Mouse (Mus musculus) adrenal gland, adult (tissue): ENCODE measurements around the gene Lrrc8a.

Experiments used
- DNase-seq, 2 experiments: peaks; one replicate each; pipeline ENCODE4 v3.0.0; 2022 to 2023; ENCODE audit warnings: low spot score in 1 of 2; ENCODE audit not compliant: inconsistent age in 2 of 2

Gene Lrrc8a

GRCm38 (mm10) chr2:30261064-30261736, 23.7 kb downstream of the Lrrc8a start:
- peak in 1 of 2 experiments; percentile 41 for DNase-seq

DNA sequence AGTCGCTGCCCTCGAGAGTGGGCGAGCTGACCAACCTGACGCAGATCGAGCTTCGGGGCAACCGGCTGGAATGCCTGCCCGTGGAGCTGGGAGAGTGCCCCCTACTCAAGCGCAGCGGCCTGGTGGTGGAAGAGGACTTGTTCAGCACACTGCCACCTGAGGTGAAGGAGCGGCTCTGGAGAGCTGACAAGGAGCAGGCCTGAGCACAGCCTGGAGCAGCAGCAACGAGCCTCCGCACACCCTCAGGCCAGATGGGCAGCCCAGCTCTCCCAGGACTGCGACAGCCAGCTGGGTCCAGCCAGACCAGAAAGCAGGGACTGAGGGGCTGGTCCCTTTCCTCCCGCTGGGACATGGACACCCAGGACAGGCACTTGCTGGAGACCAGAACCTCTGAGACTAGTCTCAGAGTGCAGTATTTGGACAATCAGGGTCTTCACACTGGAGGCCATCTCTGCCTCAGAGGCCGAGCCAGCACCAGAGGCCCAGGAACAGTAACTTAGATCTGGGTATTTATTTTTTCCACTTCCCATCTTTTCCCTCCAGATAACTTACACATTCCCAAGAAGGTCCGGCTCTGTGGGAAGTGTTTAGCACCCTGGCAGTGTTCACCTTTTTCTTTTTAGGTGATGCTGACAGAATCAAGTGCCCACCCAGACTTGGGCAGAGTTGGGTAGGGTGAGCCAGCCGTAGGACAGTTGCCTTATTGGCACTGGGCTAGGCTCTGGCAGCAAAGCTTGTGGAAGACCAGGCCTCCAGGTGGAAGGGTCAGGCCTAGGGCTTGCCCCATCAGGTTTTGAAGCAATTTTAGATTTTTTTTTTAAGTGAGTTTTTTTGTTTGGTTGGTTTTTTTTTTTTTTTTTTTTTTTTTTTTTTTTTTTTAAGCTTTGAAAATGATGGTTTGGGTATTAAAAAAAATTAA, 24.7 kb downstream of the Lrrc8a start:
- peak in 1 of 2 experiments; percentile 42 for DNase-seq

- peak; percentile 65 to 88 for DNase-seq
Observed at GRCm38 (mm10) chr2:30262840-30263441, 25.4 kb downstream of the Lrrc8a start.

GRCm38 (mm10) chr2:30263811-30264210, 26.3 kb downstream of the Lrrc8a start:
- DNase-seq, result peak in 1 of 2 experiments; percentile 42

GRCm38 (mm10) chr2:30264671-30265519, 27.4 kb downstream of the Lrrc8a start:
- peak in 1 of 2 experiments; percentile 54 for DNase-seq

DNA sequence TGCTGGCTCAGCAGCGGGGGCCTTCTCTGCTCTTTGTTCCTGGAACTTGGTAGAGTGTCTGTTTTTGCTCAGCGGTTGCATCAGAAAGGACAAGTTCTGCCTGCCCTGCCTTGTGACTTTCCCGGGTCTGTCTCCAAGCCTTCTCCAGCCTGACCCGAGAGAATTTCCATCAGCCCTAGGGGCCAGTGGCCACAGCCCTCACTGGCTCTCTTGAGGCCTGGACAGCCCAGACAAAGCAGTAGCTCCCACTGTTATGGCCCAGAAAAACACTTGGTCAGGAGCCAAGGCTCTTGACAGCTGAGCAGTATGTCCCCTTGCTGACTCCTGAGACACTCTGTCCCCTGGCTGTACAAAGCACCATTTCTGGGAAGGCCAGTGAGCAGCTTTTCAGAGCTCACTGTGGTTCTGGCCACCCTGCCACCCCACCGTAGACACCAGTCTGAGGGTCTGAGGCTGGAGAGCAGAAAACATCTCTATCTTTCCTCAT, 28.3 kb downstream of the Lrrc8a start, which contains the start of gene Phyhd1:
Phyhd1 (plus strand) TSS at position 437 of the 487 bp plus-strand sequence.
- peak; percentile 87 to 91 for DNase-seq

GRCm38 (mm10) chr2:30266392-30266941, 29.0 kb downstream of the Lrrc8a start:
- DNase-seq, result peak; percentile 81 to 89

- DNase-seq, result peak in 1 of 2 experiments; percentile 26
Observed at GRCm38 (mm10) chr2:30267466-30267865, 30.0 kb downstream of the Lrrc8a start.

DNA sequence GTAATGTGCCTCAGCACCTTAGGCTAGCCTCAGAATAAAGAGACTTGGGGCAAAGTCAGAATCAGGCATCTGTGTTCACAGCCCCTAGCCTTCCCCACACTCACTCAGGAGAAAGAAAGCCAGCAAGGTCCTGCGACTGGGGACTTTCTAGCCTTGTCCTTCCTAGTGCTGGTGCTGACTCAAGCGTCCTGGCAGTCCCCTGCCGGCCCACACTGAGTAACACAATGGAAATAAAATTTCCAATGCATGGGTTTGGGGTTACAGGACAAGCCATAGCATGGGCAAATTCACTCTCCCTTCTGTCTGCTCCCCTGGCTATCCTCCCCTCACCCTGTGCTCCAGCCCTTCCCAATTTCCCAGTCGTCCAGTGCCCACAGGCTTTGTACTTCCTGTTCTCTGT, 30.9 kb downstream of the Lrrc8a start:
- peak in 1 of 2 experiments; percentile 70 for DNase-seq

- DNase-seq, result peak in 1 of 2 experiments; percentile 43
Observed at GRCm38 (mm10) chr2:30269241-30269990, 31.9 kb downstream of the Lrrc8a start.

- DNase-seq, result peak; percentile 83 to 93
Observed at GRCm38 (mm10) chr2:30270134-30270533, 32.6 kb downstream of the Lrrc8a start.

GRCm38 (mm10) chr2:30280743-30281142, 43.2 kb downstream of the Lrrc8a start, which contains the start of gene Gm28038:
Gene Gm28038, plus strand, starts transcription at chr2:30281043.
- DNase-seq, result peak in 1 of 2 experiments; percentile 22

GRCm38 (mm10) chr2:30281651-30282050, 44.1 kb downstream of the Lrrc8a start:
- DNase-seq, result peak; percentile 59 to 84

- peak in 1 of 2 experiments; percentile 46 for DNase-seq
Observed at GRCm38 (mm10) chr2:30283193-30283592, 45.7 kb downstream of the Lrrc8a start.

DNA sequence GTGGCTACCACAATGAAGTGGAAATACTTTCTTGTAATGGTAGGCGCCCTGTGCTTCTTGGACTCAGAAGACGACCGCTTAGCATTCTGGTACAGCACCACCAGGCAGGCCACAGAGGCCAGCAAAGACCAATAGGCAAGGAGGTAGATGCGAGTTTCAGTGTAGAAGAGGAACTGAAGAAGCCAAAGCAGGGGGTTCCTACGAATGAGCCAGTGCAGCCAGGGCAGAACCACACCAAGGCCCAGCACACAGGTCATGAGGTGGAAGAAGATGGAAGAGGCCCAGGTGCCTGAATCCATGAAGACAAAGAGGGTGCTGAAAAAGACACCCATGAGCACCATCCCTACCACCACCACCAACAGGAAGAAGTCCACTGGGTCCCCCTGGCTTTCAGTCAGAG, 47.5 kb downstream of the Lrrc8a start:
- DNase-seq, result no peak

- peak in 1 of 2 experiments; percentile 73 for DNase-seq
Observed at GRCm38 (mm10) chr2:30285416-30286181, 48.1 kb downstream of the Lrrc8a start.

DNA sequence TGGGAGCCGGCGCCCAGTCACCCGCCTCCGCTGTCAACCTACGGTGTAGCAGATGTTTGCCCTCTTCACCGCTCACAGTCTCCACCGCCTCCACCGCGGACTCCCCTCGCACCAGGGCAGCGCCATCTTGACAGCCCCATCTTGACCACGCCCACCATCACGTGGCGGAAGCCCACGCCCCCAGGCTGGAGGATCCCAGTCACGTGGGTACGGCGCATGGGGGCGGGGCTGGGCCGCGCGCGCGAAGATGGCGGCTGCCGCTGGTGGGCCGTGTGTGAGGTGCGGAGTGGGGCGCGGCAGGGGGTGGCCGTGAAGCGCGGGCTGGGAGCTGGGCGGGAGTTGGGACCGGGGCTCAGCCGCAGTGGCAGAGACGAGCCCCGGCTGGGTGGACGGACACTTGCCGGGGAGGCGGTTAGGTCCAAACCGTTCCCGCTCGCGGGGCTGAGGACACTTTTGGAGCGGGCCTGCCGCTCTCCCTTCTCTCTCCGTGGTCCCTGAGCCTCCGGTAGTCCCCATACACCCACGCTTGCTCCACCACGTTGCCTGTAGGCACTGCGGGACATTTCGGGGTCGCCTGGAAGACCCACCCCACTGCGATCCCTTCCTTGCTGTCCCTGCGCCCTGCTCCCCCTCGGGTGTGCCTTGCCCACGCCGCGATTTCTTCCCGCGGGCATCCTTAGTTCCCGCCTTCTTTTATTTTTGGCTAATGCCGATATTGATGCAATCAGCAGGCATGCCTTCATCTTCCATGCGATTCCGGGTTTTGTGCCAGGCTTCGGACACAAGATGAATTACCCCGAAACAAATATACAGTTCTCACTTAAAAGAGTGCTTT, 48.9 kb downstream of the Lrrc8a start, which contains the start of the genes Dolk and Nup188:
Dolk (minus strand) TSS at position 143 of the 835 bp plus-strand sequence.
Nup188 (plus strand) TSS at position 206 of the 835 bp plus-strand sequence.
- DNase-seq, result peak; percentile 96 to 98
